Mouse (Mus musculus) heart, postnatal 0 days (tissue): Measurements from ENCODE around the gene Acox3.

Experiments used
- CTCF ChIP-seq: IDR thresholded peaks from 2 replicates; pipeline ENCODE4 v1.5.1; 2016; ENCODE audit warnings: antibody characterized with exemption, control low read depth, low read depth
- EP300 ChIP-seq: IDR thresholded peaks from 2 replicates; pipeline ENCODE4 v1.6.1; 2016; ENCODE audit warnings: antibody characterized with exemption, low read depth

DNA sequence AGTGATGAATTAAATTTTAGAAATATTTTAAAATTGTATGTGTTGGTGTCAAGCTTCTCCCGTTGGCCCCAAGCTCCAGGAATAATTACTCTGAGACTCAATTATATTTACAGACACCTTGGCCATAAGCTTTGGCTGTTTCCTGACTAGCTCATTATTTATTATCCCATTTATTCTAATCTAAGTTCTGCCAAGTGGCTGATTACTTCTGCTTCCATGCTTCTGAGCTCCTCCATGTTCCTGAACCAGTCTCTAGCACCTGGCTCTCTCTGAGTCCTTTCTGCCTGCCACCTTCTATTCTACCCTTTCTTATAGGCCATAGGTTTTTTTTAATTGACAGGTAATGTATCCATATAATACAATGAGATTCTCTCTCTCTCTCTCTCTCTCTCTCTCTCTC, 47.9 kb downstream of the Acox3 start:
- TF ChIP-seq CTCF (no peak), EP300 (no peak)
